Mouse (Mus musculus): Measurements from ENCODE around the gene Smarca1.

- TF ChIP-seq CTCF (IDR thresholded peaks at IDR 0.05; ENCODE audit: insufficient read depth, low read depth, low read length) (no peak), POLR2A (IDR thresholded peaks at IDR 0.05; ENCODE audit: insufficient read depth, low read depth, low read length) (no peak)
These were observed 24.1 kb upstream of the Smarca1 start for GRCm38 (mm10) chrX:47916831-47917230.

Measured in olfactory bulb, adult 2 months (tissue).